Mouse (Mus musculus) lung, postnatal 0 days (tissue): ENCODE data around the gene Slc2a5.

Source experiments
- CTCF ChIP-seq: IDR thresholded peaks from 2 replicates; pipeline ENCODE4 v1.5.1; 2016; ENCODE audit warnings: antibody characterized with exemption, mild to moderate bottlenecking
- EP300 ChIP-seq: IDR thresholded peaks from 2 replicates; pipeline ENCODE4 v1.6.1; 2016; ENCODE audit warnings: antibody characterized with exemption, mild to moderate bottlenecking, control low read depth

DNA sequence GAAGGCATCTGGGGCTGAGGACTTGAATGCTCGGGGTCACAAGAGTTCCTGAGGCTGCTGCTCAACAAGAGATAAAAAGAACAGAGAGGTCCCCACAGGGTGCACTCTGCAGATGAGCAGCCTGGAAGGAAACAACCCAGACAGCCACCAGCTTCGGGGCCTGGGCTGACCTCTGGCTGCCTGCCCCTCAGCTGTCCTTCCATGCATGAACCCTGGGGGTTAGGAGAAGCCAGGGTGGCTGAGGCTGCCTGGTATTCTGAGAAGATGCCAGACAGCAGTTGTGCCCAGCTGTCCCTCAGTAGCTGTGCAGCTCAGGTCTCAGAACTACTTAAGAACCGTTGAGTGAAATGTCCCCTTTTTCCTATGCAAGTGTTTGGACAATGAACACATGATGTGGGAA, 3.4 kb downstream of the Slc2a5 start:
- no peak for TF ChIP-seq CTCF
- TF ChIP-seq EP300, result no peak
